Mouse (Mus musculus) kidney, postnatal 10 days (tissue): Measurements from ENCODE around the gene Pfn2.
"Not testable (repeated sequence)": the region's sequence is repeated elsewhere in the genome, so short reads cannot be mapped to it uniquely, and the experiment has no call there.

ENCODE experiments used
- DNase-seq: peaks from one replicate; pipeline ENCODE4 v3.0.0; 2021; ENCODE audit warnings: mixed read lengths

Pfn2 gene

GRCm38 (mm10) chr3:57847760-57848185 lies at the start of gene Pfn2:
Pfn2 (minus strand) TSS chr3:57848079.
- DNase-seq, result peak; percentile 89

- no peak for DNase-seq
These were observed 35.1 kb upstream of the Pfn2 start for GRCm38 (mm10) chr3:57882945-57883344.

GRCm38 (mm10) chr3:57846912-57847759 lies 743 bp downstream of the Pfn2 start:
- peak; percentile 82 for DNase-seq

GRCm38 (mm10) chr3:57846662-57846911 lies 1.3 kb downstream of the Pfn2 start:
- no peak for DNase-seq

GRCm38 (mm10) chr3:57845786-57846661 lies 1.9 kb downstream of the Pfn2 start:
- DNase-seq, result peak; percentile 30

GRCm38 (mm10) chr3:57843775-57844174 lies 4.1 kb downstream of the Pfn2 start:
- no peak for DNase-seq

- DNase-seq, result no peak
These were observed 11.0 kb downstream of the Pfn2 start for GRCm38 (mm10) chr3:57836911-57837310.

GRCm38 (mm10) chr3:57833585-57833984 lies 14.3 kb downstream of the Pfn2 start:
- no peak for DNase-seq

- DNase-seq, result no peak
These were observed 22.0 kb downstream of the Pfn2 start for GRCm38 (mm10) chr3:57825866-57826265.

- peak; percentile 14 for DNase-seq
These were observed 32.4 kb downstream of the Pfn2 start for GRCm38 (mm10) chr3:57815447-57815846.

- not testable (repeated sequence) for DNase-seq
These were observed 52.8 kb downstream of the Pfn2 start for GRCm38 (mm10) chr3:57795071-57795470.
